Mouse (Mus musculus): ENCODE measurements around the gene 2300002M23Rik.
A peak's percentile ranks its signal among the peaks of the same experiment; 100 is the strongest.

2300002M23Rik gene

DNA sequence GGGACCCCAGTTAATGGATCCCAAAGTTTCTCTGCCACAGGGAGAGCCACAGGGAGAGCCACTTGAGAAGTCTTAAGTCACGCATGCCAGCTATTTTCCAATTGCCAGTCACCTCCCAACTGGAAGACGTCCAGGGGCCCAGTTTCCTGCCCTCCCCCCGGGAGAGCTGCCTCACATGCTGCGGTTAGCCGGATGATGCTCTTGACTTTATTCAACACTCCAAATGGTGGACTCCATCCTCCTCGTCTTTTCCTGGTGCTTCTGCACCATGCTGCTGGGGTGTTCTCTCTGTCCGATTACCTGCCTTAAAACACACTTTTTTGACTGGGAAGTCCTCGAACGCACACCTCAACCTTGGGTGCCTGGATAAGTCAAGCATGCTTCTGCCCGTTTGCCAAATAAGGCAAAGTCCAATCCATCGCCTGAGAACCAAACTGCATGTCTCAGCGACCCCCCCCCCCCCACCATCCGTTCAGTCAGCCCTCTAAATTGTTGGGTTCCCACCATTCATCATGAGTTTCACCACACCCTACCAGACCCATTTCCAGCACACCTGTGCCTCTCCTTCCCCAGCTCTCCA lies 11.0 kb upstream of the 2300002M23Rik start:
- DNase-seq (ENCODE audit: low spot score in 2 of 2), result no peak

DNA sequence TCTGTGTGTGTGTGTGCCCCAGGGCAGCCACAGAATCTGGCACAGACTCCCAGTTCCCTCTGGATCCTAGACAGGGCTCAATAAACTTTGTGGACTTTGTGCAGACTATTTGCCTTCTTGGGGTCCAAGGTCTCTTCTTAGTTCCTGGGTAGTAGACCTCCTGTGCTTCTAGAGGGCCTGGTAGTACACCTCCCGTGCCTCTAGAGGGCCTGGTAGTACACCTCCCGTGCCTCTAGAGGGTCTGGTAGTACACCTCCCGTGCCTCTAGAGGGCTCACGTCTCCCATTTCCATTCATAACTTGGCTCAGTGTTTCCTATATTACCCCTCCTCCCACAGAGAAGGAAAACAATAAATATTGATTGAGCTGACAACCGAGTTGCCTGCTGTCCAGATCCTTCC lies 10.4 kb upstream of the 2300002M23Rik start:
- no peak for DNase-seq (ENCODE audit: low spot score in 2 of 2)

DNA sequence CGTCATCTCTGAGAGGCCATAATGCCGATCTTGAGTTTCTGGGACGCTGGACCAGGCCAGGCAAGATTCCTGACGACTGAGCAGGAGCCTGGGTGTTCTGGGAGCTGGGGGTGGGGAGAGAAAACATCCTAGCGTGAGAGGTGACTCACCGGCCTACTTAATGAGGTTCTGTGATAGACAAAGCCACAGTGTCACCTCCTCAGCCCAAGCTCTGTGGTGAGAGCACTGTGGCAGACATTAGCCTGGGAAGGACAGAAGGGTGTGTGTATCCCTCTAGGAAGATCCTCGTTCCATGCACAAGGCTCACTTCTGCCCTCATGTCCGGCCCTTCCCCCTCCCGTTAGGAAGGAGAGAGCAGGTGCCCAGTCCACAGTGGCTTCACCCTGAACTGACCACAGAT lies 9.9 kb upstream of the 2300002M23Rik start:
- no peak for DNase-seq (ENCODE audit: low spot score in 2 of 2)

DNA sequence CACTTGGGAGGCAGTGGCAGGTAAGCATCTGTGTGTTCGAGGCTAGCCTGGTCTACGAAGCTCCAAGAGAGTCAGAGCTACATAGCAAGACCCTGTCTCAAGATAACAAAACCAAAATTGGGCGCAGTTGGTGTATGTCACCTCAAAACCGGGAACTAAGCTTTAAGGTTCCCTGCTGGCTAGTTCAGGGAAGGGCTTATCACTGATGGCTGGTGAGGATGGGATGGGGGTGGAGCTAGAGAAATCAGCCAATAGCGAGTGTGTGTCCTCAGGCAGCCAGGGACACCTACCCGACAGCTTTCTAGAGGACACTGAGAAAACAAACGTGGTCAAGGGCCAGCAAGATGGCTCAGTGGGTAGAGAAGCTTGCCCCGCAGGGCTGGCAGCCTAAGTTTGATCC lies 9.0 kb upstream of the 2300002M23Rik start:
- no peak for DNase-seq (ENCODE audit: low spot score in 2 of 2)

DNA sequence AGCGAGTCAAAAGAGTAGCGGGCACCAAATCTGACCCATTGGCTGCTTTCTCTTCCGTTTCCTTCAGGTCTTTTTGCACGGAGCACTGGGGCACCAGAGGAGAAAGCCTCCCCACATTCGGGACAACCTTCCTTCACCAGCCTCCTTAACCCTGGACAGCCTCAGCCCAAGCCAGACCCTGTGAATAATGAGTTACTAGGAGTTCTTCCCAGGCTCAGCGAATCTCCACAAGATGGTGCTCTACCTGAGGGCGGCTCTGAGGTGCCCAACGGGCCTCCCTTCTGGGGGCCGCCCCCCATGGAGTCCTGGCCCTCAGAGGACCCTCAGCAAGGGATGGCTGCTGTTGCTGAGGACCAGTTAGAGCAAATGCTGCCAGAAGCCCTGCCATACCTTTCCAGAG lies 517 bp downstream of the 2300002M23Rik start:
- DNase-seq (ENCODE audit: low spot score in 2 of 2), result no peak

DNA sequence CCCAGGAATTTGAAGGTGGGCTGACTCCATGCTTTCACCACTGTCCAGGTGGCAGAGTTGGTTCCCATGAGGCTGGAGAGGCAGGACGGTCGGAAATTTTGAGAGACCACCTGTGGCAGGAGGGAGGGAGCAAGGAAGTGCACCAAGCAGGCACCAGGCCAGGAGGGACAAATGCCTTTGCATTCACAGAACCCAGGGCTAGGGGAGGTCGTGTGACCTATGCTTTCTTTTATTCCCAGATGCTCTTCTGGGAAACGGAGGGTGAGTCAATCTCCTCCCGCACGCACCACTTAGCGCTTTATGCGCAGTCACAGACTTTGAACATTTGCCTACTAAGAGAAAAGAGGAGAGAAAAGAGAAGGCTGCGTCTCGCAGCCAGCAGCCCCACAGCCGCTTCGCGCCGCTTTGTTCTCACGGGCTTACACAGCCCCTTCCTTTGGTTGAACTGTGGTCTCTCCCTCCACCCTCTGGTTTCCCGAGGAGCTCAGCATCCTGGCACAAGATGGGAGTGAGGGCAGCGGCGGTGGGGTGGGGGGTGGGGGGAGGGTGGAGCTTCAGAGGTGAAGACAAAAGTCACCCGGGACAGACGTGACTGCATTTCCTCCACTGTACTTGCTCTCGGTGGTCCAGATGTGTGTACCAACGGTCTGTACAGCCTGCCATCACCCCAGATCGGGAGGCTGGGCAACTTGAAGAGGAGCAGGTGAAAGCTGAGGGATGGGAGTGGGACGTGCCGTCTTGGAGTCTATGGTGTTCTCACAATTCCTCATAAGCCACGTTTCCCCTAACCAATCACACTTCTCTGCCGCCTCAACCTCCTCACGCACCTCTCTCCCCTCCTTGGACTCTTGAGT lies 2.1 kb downstream of the 2300002M23Rik start:
- no peak for DNase-seq (ENCODE audit: low spot score in 2 of 2)

DNA sequence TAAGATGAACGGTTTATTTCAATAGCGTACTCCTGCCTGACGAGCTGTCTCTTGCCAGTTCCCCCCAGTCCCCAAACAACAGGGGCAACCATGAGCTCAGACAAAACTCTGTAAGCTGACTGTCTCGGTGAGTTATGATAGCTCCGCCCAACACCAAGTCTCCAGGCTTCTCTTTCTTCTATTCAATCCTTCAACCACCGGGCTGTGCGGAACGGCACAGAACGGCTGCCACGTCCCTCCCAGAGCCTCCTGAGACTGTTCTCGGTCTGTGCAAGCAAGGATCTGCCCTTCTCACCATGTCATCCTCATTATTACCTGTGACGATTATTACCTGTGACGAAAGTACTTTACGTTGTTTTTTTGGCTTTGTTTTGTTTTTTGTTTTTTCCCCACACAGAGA lies 3.6 kb downstream of the 2300002M23Rik start:
- no peak for DNase-seq (ENCODE audit: low spot score in 2 of 2)

DNA sequence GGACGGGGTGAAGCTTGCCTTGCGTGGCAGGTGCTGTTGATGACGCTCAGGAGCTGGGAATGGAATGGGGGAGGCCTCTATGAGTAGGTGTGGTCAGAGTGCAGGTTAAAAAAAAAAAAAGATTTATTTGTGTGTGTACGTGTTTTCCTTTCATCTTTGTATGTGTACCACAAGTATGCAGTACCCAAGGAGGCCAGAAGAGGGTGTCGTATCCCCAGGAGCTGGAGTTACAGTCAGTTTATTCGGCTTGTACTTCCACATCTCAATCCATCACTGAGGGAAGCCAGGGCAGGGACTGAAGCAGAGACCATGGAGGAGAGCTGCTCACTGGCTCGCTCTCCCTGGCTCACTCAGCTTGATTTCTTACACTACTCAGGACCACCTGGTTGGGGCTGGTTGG lies 4.2 kb downstream of the 2300002M23Rik start:
- no peak for DNase-seq (ENCODE audit: low spot score in 2 of 2)

DNA sequence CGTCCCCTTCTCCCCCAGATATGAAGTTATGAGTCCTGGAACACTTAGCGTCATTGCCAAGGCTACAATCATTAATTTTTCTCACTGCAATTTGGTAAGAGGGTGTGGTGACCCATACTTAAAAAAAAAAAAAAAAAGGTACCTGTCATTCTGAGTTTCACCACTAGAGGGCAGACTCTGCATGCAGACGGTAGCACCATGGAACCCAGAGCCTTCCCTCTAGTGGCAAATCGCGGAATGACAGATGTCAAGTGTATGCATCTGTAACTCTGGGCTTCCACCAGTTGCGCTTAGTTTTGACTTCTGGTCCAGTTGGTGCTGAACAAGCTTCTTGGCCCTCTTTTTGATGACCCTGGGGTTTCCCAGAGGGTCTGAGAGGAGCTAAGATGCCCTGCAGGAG lies 11.0 kb downstream of the 2300002M23Rik start:
- peak; percentile 53 to 63 for DNase-seq (ENCODE audit: low spot score in 2 of 2)

DNA sequence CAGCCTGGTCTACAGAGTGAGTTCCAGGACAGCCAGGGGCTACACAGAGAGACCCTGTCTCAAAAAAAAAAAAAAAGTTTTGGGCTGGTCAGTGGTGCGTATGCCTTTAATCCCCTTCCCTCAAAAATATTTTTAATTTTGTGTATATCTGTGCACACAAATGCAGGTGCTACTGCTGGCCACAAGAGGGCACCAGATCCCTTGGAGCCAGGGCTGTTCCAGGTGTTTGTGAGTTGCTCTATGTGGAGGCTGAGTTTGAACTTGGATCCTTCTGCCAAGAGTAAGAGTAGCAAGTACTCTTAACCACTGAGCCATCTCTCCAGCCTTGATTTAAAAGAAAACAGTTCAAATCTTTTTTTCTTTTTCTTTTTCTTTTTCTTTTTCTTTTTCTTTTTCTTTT lies 15.7 kb downstream of the 2300002M23Rik start:
- no peak for DNase-seq (ENCODE audit: low spot score in 2 of 2)

DNA sequence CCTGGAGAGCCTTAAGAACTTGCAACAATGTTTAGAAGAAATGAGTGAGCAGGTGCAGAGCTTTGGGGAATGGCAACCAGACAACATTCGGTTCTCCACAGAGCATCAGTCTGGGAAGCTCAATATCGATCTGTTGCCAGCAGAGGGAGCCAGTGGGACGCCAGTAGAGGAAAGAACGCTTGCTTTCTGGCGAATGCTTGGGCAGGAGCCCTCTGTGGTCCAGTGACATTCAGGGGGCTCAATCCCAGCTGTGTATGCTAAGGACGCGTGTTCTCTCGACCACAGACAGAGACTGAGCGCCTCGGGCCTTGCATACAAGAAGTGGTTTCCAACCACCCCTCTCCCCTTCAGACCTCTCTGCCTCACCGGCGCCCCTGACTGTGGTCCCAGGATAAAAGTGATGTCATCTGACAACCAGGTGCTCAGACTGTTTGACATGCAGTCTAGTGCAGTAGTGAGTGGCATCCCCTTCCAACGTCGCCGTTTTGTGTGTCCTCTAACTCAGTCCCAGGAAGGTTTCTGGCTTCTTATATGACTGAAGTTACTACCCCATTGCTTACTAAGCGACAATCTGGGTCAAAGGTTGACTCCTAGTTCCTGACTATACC lies 17.2 kb downstream of the 2300002M23Rik start:
- DNase-seq (ENCODE audit: low spot score in 2 of 2), result peak; percentile 31 to 50

DNA sequence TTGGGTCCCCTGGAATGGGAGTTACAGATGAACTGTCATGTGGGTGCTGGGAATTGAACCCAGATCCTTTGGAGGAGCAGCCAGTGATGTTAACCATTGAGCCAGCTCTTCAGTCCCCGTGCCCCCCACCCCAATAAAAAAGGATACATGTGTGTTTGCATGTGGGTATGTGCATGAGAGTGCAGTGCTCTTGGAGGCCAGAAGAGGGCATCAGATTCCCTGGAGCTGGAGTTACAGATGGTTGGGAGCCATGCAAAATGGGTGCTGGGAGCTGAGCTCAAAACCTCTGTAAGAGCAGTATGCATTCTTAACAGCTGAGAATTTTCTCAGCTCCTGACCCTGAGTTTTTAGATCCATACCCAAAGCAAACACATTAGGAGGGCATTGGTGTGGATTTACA lies 20.0 kb downstream of the 2300002M23Rik start:
- DNase-seq (ENCODE audit: low spot score in 2 of 2), result no peak

DNA sequence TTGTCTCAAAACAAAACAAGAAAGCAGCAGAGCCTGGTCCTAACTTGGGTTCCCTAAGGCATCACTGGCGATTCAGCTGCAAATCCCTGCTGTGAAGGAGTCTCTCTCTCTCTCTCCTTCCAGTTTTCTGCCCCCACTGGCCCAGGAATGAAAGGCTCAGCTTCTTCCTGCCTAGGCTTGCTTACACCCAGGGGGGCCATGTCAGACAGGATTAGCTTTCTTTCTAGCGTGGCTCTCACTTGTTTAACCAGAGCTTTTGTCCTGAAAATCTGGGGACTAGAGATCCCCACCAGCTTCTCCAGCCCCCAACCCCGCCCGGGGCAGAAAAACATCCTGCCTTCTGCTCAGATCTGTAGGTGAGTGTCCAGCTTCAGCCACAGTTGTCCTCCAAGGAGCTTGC lies 21.1 kb downstream of the 2300002M23Rik start:
- DNase-seq (ENCODE audit: low spot score in 2 of 2), result no peak

DNA sequence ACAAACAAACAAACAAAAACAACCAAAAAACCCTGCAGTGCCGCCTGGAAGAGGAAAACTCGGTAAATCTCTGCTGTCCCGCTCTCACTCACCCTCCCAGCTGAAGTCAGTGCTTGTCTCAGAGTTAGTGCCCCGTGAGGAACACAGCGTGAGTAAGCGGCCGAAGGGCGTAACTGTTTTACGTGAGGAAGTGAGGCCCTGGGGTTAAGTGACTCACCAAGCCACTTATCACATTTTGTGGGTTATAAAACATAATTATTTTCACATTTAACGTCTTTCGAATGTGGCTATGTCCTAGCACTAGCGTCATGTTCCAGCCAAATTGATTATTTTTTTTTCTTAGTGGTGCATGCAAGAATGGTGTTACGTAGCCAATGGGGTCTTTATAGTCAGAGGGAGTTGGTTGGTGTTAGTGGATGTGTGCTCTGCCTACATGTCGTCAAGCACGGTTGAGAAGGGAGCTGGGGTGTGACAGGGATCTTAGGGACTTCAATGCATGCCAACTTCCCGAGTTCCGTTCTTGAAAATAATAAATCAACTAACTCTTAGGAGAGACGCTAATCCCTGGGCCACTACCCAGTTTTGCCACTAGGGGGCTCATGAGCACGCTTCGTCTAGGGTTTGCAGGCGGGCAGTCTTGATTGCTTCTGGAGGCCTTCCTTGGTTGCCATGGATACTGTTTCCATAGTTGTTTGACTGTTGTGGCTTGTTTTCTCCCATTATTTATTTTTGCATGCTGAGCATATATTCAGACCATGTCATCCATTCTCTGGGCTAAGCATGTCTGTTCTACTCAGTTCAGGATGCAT lies 23.4 kb downstream of the 2300002M23Rik start:
- DNase-seq (ENCODE audit: low spot score in 2 of 2), result peak in 1 of 2 experiments; percentile 22

DNA sequence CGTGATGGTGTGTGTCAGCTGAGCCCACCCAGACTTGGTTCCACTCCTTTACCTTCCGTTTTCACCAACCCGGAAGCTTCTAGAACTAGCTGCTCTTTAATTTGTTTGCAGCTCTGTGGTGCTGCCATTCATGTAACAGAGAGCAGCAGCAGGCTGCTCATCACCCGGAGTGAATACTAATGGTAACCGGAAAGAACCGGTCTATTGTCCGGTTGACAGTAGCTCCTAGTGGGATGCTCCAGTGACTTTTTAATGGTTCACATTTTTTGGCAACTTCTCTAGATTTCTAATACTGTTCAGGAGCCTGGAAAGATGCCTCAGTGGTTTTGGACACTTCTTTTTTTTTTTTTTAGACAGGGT lies 23.9 kb downstream of the 2300002M23Rik start:
- DNase-seq (ENCODE audit: low spot score in 2 of 2), result no peak

DNA sequence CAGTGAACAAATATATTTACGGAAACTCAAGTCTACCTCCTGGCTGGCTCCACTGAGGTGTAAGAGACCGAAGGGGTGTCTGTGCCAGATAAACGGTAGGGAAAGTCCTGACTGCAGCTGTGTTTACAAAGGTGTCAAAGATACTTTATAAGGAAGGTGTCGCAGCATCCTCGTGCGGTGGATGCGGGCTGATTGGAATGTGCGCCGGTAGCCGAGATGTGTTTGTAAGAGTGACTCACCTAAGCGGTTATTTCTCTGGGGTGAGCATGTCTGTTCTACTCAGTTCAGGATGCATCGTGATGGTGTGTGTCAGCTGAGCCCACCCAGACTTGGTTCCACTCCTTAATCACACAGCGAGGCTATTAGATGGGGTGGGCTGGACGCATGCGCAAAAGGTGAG lies 24.5 kb downstream of the 2300002M23Rik start:
- no peak for DNase-seq (ENCODE audit: low spot score in 2 of 2)

DNA sequence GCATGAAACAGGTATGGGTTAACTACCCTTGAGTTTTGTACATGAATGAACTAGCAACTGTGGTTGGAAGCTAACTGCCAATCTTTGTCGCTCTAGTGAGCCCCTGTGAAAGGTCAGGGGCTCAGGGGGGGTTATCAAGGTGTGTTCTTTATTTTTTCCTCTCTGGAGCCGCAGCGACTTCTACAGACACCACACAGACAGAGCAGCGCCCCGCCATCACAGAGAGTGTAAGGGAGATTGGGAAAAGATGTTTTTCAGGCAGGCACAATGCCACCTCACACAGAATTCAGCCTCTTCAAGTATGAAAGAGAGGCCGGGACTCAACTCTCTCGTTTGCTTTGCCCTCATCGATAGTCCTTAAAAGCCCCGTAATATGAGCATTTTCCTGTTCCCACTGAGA lies 24.9 kb downstream of the 2300002M23Rik start:
- no peak for DNase-seq (ENCODE audit: low spot score in 2 of 2)

DNA sequence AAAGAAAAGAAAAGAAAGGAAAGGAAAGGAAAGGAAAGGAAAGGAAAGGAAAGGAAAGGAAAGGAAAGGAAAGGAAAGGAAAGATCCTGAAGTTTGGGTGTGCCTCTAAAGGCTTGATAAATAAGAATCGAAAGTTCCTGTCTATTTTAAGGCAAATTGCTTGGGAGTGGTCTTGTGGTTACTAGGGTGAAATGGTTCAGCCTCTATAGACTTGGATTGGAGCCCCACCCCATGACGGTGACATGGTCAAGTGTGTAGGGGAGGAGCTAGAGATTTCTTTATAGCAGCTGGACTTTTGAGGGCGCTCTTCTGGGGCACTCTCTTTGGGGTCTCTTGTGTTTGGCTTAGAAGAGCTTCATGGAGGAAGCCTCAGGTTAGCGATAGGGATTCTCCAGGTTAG lies 26.5 kb downstream of the 2300002M23Rik start:
- DNase-seq (ENCODE audit: low spot score in 2 of 2), result no peak

DNA sequence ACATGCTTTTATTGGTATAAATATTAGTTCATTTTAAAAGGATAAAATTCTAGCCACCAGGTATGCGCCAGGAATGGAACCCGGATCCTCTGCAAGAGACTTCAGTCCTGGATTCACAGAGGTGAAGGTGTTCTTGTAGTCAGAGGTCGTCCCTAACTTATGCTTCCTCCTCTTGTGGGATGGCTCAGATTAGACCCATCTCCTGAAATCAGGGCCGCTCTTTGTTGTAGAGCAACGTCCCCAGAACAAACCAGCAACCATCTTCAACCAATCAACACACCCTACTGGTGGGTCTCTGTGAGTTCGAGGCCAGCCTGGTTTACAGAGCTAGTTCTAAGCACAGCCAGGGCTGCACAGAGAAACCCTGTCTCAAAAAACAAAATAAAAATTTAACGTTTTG lies 27.2 kb downstream of the 2300002M23Rik start:
- no peak for DNase-seq (ENCODE audit: low spot score in 2 of 2)

DNA sequence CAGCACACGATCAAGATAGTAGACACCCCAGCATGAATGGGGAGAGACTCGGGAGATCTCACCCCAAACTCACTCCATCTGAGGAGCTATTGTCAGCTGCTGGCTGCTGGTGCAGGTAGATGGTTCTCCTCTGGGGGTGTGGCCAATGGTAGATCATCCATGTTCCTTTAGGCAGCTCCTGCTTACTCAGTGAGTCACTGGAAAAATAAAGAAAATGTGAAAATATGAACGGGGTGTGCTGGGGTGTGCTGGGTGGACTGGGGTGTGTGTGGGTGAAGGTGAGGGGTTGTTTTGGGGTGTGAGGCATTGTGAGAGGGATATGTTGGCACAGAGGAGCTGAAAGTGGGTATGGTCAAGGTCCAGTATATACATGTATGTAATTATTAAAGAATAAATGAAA lies 30.1 kb downstream of the 2300002M23Rik start:
- no peak for DNase-seq (ENCODE audit: low spot score in 2 of 2)

DNA sequence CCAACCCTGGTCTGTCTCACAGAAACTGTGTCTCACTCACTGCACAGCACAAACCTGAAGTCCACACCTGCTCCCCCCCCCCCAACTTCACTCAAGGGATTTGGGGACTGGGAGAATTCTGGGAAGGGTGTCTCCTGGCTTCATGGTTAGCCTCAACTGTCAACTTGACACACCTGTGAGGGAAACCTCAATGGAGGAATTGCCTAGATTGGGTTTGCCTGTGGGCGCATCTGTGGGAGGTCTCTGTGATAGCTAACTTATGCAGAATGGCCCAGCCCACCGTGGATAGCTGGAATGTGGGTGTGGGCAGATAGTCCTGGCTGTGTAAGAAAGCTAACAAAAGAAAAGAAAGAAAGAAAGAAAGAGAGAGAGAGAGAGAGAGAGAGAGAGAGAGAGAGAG lies 34.0 kb downstream of the 2300002M23Rik start, which contains the start of gene Sfta2:
Gene Sfta2, plus strand, starts transcription at position 301 of the 400 bp plus-strand sequence.
- DNase-seq (ENCODE audit: low spot score in 2 of 2), result no peak

DNA sequence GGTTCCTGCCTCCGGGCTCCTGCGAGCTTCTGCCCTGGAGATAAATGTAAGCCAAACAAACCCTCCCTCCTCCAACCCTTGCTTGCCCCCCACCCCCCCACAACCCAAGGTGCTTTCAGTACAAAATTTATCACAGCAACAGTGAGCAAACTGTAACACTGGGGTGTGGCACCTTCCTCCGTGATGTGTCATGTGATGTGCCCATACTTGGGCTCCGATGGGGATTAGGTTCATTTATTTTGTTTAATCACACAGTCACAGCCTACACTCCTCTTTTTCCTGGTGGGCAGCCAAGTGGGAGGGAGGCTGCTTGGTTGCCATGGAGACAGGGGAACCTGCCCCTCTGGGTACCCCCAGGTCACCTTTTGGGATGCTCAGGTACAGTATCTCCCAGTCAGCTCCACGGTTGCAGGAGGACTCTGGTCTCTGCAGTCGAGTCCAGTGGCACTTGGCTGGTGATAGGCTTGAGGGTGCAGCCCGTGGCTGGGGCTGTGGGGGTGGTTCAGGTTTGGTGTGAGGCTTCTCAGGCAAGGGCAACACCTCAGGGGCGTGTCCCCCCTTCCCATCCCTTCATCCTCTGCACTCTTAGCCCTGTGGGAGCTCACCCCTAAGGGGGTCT lies 34.6 kb downstream of the 2300002M23Rik start:
- DNase-seq (ENCODE audit: low spot score in 2 of 2), result no peak

Measured in spleen, postnatal 36 days (tissue).